Mouse (Mus musculus) bone marrow, adult 2 months (tissue): ENCODE results near the gene D430041D05Rik.

Source experiments
- CTCF ChIP-seq: fragments of 200-500 bp; IDR thresholded peaks from 2 replicates; pipeline ENCODE4 v1.5.1; 2011; ENCODE audit warnings: low read length, control low read depth; ENCODE audit not compliant: control insufficient read depth, insufficient read depth
- POLR2A ChIP-seq: fragments of 200-500 bp; IDR thresholded peaks from 2 replicates; pipeline ENCODE4 v1.6.1; 2011; ENCODE audit warnings: low read depth, mild to moderate bottlenecking, control low read depth, low read length, borderline replicate concordance; ENCODE audit not compliant: control insufficient read depth

DNA sequence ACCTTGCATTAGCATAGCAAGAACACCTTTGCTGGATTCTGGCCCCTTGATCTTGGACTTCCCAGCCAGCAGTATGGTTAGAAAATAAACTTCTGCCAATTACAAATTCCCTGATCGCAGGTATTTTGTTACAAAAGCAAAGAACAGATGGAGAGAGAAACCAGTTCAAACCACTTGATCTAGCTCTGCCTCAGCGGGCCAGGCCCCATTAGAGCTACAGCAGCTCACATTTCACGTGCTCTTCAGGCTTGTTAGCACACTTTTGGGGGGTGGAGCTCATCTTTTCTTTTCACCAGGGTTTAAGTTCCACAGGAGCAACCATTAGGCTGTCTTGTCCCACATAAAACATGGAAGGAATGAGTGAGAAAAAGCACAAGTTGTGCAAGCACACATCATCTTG, 210.6 kb downstream of the D430041D05Rik start:
- TF ChIP-seq CTCF, result no peak
- no peak for TF ChIP-seq POLR2A
